Mouse (Mus musculus): ENCODE results near the gene Pak3. TPM values are rescaled to one million over a fixed set of nuclear protein-coding genes. Genes with fewer than 3 reads are reported as not detected.

Gene Pak3
- total RNA-seq, 2 experiments from 2014 or later, result 134 to 137 TPM

- DNase-seq (ENCODE audit: extremely low spot score in 1 of 2, low spot score in 1 of 2), result no peak
Observed at GRCm38 (mm10) chrX:143654308-143655176, 136.2 kb downstream of the Pak3 start.

- DNase-seq (ENCODE audit: extremely low spot score in 1 of 2, low spot score in 1 of 2), result no peak
Observed at GRCm38 (mm10) chrX:143655177-143655492, 136.7 kb downstream of the Pak3 start.

GRCm38 (mm10) chrX:143664221-143665150, 146.1 kb downstream of the Pak3 start:
- peak; percentile 25 to 27 for DNase-seq (ENCODE audit: extremely low spot score in 1 of 2, low spot score in 1 of 2)

GRCm38 (mm10) chrX:143665771-143666170, 147.4 kb downstream of the Pak3 start:
- no peak for DNase-seq (ENCODE audit: extremely low spot score in 1 of 2, low spot score in 1 of 2)

- peak in 1 of 2 experiments; percentile 37 for DNase-seq (ENCODE audit: extremely low spot score in 1 of 2, low spot score in 1 of 2)
Observed at GRCm38 (mm10) chrX:143666991-143667390, 148.6 kb downstream of the Pak3 start.

GRCm38 (mm10) chrX:143668242-143668641, 149.9 kb downstream of the Pak3 start:
- DNase-seq (ENCODE audit: extremely low spot score in 1 of 2, low spot score in 1 of 2), result peak; percentile 43 to 75

- DNase-seq (ENCODE audit: extremely low spot score in 1 of 2, low spot score in 1 of 2), result no peak
Observed at GRCm38 (mm10) chrX:143678566-143678965, 160.2 kb downstream of the Pak3 start.

- no peak for DNase-seq (ENCODE audit: extremely low spot score in 1 of 2, low spot score in 1 of 2)
Observed at GRCm38 (mm10) chrX:143722250-143722649, 203.9 kb downstream of the Pak3 start.

- no peak for DNase-seq (ENCODE audit: extremely low spot score in 1 of 2, low spot score in 1 of 2)
Observed at GRCm38 (mm10) chrX:143725411-143725810, 207.0 kb downstream of the Pak3 start.

- peak in 1 of 2 experiments; percentile 6 for DNase-seq (ENCODE audit: extremely low spot score in 1 of 2, low spot score in 1 of 2)
Observed at GRCm38 (mm10) chrX:143736035-143736434, 217.6 kb downstream of the Pak3 start.

GRCm38 (mm10) chrX:143739171-143739570, 220.8 kb downstream of the Pak3 start:
- DNase-seq (ENCODE audit: extremely low spot score in 1 of 2, low spot score in 1 of 2), result peak in 1 of 2 experiments; percentile 13

- DNase-seq (ENCODE audit: extremely low spot score in 1 of 2, low spot score in 1 of 2), result no peak
Observed at GRCm38 (mm10) chrX:143762556-143762955, 244.2 kb downstream of the Pak3 start.

- no peak for DNase-seq (ENCODE audit: extremely low spot score in 1 of 2, low spot score in 1 of 2)
Observed at GRCm38 (mm10) chrX:143815948-143816347, 297.6 kb downstream of the Pak3 start.

GRCm38 (mm10) chrX:143818961-143819360, 300.6 kb downstream of the Pak3 start:
- no peak for DNase-seq (ENCODE audit: extremely low spot score in 1 of 2, low spot score in 1 of 2)

- no peak for DNase-seq (ENCODE audit: extremely low spot score in 1 of 2, low spot score in 1 of 2)
Observed at GRCm38 (mm10) chrX:143826521-143826920, 308.1 kb downstream of the Pak3 start.

- no peak for DNase-seq (ENCODE audit: extremely low spot score in 1 of 2, low spot score in 1 of 2)
Observed at GRCm38 (mm10) chrX:143827212-143827611, 308.8 kb downstream of the Pak3 start, which contains the start of gene Capn6. Capn6 (minus strand) TSS chrX:143827414.

- no peak for DNase-seq (ENCODE audit: extremely low spot score in 1 of 2, low spot score in 1 of 2)
Observed at GRCm38 (mm10) chrX:143846637-143847036, 328.2 kb downstream of the Pak3 start.
